Mouse (Mus musculus) adrenal gland, postnatal 10 days (tissue): ENCODE measurements at regions not wholly inside any gene's neighbourhood (a gene's known extent, or its start where the extent isn't known, plus 50 kb on each side); places are given as distances from the start of the nearest gene placed in this dataset.
A peak's percentile ranks its signal among the peaks of the same experiment; 100 is the strongest.

Experiments
- DNase-seq: peaks from one replicate; pipeline ENCODE4 v3.0.0; 2021; ENCODE audit warnings: mixed read lengths

DNA sequence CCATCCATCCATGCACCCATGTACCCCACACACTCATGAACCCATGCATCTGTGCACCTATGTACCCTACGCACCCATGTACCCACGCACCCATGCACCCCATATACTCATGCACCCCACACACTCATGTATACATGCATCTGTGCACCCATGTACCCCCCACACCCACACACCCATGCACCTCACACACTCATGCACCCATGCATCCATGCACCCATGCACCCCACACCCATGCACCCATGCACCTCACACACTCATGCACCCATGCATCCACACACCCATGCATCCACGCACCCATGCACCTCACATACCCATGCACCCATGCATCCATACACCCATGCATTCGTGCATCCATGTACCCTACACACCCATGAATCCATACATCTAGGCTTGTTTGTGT is 63.6 kb downstream of the 4930564D02Rik start:
- DNase-seq, result no peak

DNA sequence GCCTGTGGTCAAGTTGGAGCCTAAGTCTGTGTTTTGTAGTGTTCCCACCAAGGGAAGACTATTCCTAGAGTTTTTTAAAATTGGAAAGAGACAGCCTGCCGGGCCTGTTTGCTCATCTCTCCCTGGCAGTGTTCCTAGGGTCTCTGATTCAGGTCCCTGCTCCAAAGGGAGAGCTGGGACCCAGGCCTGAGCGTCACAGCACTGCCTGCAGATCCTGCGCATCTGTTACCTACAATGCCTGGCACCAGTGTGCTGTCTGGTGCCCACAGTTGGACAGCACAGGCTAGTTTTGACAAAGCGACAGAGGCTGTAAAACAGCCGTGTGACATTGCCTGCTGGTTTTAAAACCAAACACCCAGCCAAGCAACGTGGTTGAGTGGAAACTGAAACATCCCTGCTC is 64.4 kb downstream of the 4930564D02Rik start:
- no peak for DNase-seq

DNA sequence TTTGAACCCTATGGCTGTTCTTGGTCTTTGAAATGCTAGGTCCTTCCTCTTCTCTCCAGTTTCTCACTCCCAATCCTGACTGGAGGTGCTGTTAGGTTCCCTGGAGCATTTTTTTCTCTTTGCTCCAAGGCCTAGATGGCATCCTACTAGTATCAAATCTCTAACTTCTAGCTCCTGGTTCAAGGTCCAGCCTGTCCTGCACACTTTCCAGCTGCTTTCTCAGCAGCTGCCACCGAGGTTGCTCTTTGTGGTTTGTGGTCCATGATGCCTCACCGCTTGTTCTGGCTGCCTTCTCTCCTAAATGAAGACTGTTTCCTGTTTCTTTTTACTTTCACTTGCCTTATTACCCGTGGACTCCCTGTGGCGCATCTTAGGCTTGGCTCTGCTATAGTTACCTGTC is 66.4 kb downstream of the 4930564D02Rik start:
- no peak for DNase-seq

DNA sequence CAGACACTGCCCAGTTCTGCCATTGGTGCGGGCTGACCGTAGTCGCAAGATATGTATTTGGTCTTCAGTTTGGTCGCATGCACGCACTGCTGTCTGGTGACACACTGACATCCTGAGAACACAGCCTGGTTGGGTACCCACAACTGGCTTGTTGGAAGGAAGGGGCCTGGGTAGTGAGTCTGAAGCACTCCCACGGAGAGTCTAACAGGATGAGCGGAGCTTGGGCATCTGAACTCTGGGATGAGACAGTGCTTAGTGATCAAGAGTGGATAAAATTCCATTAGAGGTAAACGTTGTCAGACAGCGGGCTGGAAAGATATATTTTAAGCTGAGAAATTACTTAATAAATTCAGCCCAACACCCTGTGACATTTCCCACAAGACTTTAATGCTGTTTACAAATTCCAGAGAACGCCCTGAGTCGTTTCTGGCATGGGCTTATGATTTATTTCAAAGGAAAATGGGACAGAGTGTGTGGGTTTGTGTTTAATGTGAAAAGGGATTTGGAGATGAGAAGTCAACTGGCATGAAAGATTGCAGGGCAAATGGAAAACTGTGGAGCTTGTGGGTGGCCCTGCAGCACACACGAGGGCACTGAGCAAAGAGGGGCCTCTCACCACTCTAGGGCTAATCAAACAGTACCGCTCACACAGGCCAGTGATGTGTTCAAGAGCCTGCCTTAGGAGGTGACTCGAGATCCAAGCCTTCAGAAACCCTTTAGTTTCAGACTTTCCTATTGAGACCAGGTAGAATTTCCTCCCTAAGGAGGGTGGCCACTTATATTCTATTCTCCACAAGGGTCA is 74.7 kb downstream of the 4930564D02Rik start:
- no peak for DNase-seq

DNA sequence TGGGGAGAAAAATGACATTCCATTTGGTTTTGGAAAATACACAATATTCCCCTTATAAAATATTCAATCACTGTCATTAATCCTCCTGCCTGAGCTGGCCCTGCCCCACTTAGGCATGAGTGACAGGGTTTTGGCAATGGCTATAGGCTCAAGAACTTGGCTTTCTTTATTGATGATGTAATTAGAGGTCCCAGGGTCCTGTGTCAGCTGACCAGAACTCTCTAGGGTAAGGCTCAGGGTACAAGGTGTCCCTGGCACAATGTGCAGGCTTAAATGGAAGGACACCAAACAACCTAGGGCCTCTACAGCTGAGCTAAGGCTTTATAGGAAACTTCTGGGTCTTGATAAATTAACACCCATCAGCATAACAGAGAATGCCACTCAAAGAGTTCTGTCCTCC is 76.0 kb downstream of the 4930564D02Rik start:
- DNase-seq, result peak; percentile 53

DNA sequence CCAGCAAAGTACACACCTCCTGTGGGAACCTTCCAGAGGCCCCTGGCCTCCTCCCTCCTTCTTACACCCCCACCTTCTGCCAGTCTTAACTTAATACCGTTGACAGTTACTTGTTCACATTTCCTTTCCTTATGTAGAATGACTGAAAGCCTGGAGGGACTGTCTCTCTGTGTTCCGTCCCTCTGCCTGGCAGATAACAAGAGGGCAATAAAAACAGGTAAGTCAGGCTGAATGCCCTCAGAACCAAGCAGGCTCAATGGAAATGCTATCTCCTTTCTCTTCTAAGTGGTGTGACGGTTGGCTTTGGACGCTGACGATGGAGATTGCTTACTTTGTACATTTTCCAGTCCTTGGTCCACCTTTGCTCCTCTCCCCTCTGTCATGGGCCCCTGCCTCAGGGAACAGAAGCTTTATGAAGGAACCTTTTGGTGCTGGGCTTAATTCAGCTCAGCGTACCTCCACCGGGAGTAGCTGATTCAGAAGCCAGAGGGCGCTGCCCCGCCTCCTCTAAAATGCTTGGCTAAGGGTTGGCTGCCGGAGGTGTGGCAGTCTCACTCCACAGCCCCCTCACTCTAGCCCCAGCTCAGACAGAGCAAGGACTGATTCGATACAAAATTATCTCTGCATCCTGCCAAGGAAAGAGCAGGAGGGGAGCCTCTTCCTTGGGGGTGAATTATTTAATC is 85.0 kb downstream of the 4930564D02Rik start:
- DNase-seq, result peak; percentile 67

DNA sequence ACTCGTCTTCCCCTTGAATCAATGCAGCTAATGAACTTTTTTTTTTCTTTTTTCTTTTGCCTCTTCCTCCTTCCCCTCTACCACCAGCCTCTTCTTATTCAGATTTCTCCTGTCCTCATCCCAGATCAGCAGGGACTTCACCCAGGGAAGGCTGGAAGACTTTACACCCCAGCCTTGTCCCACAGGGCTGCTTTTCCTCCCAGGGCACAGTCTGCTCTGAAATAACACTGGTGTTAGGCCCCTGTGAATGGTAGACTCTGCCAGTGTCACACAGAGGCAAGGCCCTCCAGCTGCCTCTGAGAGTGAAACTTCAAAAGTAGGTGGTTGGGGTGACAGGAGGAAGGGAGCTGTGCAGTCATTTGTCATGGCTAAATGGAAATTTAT is 85.5 kb downstream of the 4930564D02Rik start:
- DNase-seq, result no peak

DNA sequence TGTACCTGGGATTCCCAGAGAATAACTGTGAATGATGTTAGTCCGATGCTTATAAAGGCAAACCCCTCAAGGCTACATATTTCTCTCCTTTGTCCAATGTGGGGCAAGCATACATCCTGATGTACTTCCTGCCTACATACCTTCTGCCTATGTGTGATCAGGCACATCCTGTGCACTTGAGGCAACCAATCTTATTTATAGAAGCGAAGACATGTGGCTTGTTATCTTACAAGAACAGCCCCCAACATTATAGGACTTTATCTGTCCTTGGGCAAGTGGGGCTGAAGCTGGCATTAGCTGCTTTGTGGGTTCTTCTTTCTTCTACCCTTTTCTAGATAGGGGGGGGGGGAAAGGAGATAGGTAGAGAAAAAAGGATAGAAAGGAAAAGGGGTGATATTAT is 91.7 kb downstream of the 4930564D02Rik start:
- no peak for DNase-seq

DNA sequence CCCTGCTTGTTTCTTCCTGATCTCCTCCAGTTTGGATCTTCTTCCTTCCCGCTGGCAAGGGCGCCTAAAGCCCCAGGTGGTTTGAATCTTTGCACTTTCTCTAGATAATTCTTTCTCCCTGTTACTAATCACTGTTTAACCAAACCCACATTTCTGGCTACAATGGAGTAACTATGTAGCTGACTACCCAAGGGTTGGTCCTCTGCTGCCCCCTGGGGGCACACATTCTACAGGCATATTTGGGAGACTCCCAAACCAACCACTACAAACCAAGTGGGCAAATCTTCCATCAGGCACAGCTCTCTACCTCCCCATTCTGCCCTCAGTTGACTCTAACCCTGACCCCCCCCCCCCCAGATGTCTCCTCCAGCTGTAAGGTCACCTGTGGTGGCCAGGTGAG is 98.7 kb downstream of the 4930564D02Rik start:
- peak; percentile 84 for DNase-seq

DNA sequence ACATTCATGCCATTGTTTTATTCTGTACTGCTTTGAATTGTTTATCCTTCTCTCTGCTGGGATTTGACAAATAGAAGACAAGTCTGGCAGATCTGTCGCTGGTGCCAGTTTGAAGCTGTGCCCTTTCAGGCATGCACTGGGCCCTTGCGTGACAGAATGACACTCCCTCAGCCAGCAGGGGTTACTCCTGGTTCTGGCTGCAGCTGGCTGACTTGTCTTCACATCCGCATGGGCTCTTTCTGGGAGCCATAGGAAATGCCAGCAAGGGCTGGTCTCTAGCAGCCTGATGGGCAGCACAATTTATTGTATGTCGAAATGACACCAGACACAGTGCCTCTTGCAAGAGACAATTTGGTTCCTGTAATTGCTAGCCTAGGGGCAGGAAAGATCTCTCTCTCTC is 102.5 kb downstream of the 4930564D02Rik start:
- no peak for DNase-seq

DNA sequence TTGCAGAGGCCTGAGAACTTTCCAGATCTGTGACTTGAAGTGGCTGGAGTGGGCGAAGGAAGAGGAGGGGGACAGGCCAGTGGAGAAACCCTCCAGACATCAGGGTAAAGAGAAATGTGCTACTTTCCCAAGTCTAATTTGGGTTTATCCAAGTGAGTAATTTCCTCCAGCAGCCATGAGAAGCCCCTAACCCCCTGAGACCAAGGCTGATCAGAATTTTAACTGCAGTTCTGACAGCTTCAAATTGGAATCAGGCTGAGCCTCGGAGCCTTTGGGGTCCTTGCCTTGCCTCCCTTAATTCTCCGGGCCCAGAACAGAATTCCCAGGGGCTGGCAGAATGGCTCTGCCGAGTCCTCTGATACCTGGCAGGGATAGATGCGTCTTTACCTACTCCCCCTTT is 104.9 kb downstream of the 4930564D02Rik start:
- DNase-seq, result no peak

DNA sequence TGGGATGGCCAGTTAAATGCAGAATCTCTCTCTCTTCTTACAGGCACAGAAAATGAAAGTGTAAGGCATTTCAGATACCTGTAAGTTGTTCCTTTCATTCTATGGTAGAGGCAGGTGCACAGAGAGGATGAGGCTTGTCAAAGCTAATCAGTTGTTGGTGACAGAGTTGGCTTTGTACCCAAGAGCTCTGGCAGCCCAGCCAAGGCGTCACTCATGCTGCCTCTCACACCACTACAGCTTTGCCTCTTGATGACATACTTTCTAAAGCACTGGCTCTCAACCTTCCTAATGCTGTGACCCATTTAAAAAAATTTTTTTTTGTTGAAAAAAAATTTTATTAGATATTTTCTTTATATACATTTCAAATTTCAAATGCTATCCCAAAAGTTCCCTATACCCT is 105.4 kb downstream of the 4930564D02Rik start:
- DNase-seq, result no peak

DNA sequence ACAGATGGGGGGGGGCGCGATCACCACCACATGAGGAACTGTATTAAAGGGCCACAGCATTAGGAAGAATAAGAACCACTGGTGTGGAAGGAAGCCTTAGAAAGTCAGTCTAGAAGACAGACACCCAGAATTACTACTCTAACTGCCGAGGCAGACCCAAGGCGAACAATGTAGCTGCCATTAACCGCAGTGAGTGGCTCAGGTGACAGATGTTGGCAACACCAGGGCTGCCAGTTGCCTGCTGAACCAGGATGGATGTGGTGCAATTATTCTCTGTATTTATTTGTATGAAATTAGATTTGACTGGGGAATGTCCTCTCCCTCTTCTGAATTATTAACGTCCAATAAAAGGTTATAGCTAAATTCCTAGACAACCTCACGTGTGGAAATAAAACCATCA is 124.7 kb downstream of the 4930564D02Rik start:
- DNase-seq, result no peak

DNA sequence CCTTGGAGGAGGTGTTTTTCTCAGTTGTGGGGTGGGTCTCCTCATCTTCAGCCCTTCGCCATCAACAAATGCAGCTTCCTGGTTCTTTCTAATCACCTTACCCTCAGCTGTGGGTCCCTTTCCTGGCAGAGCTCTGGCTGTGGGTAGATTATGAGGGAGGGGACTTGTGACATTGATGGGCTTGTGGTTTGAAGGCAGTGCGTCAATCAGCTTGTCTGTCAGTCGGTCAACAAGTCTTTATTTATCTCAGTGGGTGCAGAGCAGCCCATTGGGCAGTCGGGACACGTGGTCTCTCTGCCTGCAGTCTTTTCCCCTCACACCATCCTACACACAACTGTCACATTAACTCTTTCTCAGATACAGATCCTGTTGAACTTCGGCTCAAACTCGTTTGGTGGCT is 125.2 kb downstream of the 4930564D02Rik start:
- DNase-seq, result no peak

DNA sequence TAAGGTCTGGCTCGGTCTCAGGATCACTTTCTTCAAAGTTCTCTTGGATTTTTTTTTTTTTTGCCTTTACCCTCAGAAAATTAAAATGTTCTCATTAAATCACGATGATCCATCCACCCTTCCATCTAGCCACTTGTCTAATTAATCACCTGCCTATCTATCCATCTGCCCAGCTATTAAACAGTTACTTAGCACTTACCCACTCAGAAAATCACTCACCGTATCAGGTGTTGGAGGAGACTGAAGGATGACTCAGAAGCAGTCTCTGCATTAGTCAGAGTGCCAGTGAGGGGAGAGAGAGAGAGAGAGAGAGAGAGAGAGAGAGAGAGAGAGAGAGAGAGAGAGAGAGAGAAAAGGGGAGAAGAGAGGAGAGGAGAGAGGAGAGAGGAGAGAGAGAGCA is 134.1 kb downstream of the 4930564D02Rik start:
- no peak for DNase-seq

DNA sequence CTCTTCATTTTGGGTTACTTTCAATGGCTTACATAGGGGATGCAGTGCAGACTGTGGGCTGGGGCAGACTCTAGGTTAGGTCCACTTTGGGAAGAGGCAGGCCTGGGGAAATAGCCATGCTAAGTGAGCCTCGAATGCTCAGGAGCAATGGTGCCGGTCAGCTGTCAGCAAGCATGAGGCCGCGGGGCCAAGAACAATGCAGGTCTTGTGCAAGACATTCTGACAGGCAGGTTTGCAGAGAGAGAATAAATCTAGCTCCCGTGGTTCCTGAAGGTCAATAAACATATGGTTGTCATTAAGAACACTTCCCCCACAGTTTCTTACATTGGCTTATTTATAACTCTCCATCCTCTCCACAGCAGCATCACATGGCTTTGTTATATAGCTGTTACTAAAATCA is 142.5 kb downstream of the 4930564D02Rik start:
- DNase-seq, result no peak

DNA sequence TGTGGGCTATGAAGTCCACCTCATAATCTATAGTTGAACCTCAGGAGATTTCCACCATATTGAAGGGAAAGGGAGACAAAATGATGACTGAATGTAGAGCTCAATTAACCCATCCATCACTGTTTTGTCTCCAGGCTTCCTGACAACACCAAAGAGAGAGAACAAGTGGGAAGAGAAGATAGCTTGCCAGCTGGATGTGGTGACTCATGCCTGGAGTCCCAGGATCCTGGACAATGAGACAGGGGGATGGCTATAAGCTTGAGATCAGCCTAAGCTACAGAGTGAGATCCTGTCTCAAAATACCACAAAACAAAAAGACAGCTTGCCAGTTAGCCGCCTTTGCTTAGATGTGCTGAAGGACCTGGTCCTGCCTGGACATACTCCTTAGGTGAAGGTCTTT is 144.4 kb downstream of the 4930564D02Rik start:
- DNase-seq, result no peak

DNA sequence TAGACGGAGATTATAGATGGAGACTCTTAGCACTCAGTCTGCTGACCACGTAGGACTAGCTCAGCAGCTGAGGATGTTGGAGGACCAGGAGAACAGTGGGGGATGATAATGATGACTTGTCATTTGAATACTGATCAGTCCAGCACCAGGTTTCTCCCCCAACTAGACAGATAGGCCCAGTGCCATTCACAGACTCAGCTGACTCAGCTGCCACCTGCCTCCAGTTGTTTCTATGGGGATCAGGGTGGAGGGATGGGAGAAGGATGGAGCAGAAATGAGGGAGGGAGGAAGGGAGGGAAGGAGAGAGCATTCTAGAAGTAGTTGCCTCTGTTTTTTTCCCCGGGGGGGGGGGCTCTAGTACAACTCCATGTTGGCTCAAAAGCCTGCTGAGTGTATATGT is 145.1 kb downstream of the 4930564D02Rik start:
- DNase-seq, result no peak

DNA sequence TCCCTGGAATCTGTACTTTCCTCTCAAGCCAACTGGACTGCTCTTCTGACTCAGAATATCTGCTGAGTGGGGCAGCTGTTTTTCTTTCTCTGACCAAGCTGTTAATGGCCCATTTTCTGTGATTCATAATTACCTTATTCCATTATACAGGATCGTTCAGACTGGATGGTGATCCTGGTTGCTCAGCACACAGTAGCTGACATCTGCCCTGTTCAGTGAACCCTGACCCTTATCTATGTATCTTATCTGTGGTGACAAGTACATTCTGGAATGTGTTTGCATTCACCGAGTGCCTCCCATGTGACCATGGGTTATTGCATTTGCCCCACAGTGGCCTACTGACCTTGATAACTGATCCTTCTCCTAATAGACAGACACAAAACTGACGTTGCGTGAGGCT is 148.2 kb downstream of the 4930564D02Rik start:
- DNase-seq, result no peak

DNA sequence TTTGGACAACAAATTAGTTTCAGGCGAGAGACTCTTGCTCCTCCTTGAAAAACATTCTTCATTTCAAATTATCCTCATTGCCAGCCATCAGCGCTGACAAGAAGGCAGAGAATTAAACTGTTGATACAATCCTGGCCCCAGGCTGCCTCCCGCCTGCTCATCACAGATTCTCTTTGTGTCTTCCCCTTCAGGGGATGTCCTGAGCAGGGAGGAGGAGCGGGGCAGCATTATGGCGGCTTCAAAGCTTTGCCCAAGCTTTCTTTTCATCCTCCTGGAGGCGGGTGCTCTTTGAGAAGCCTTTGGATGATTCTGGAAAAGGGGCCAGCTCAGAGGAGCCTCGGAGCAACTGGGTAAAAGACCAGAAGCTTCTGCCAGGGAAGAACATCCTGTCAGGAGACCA is 149.1 kb downstream of the 4930564D02Rik start:
- DNase-seq, result no peak

DNA sequence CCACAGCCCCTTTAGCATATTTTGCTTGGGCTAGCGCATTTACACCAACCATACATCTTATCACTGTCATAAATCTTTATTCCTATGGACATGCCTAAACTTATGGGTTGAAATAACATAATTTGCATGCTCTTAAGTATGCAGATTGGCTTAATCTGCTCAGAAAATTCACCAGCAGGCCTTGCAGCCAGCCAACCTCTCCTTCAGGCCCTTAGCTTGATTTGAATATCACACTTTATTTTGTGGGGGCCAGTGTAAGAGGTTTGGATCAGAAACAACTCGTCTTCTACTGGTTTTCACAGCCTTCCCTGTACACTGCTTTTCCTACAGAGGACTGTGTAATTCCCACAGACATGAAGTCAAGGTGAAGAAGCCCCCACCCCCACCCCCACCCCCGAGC is 153.0 kb downstream of the 4930564D02Rik start:
- DNase-seq, result no peak

DNA sequence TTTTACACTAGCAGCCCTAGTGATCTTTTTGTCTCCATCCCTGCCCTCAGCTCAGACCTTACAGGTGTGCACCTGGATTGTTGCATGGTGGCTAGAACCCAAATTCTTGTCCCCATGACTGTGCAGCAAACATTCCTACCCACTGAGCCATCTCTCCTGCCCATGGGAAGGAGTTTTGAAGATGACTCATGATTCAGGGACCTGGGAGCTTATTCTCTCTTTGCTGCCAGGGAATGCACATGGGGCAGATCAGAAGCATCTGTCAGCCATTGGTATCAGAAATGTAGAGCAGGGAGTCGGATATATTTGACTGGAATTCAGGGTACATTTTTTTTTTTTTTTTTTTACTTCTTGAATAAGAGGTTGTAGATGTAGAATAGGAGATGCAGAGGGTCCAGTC is 154.0 kb downstream of the 4930564D02Rik start:
- DNase-seq, result no peak

DNA sequence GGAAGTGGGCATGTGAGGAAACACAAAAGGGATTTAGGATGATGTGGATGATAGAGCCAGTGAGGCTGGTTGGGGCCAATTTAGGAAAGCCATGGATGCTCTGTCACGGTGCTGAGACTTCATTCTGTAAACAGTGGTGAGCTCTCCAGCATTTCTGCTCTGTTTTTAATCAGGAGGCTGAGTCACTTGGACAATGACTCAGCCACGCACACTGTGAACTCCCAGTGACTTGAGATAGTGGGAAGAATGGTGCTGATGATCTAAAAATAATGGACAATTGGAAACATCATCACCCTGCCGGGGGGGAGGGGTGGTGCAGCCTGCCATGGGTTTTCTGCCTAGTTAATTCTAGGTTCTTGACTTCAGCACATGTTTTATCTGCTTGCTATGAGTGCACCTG is 156.3 kb downstream of the 4930564D02Rik start:
- DNase-seq, result no peak

DNA sequence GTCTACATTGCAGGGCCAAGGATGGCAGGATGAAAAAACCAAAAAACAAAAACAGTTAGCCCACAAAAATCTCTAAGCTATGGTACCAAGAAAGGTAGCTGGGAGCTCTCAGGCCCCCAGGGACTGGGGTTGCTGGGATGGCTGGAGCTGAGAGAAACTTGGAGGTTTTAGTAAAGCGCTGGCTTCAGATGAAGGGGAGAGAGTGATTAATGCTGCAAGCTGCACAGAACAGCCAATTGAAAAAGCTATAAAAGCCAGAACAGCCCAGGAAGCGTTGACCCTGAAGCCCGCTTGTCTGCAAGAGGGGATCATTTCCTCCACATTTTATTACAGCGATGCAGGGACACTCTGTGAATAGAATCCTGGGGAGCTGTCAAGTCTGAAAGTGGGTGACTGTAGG is 157.0 kb downstream of the 4930564D02Rik start:
- peak; percentile 19 for DNase-seq
